Mouse (Mus musculus): ENCODE measurements around the gene Mbd3.
"Not testable (repeated sequence)": the region's sequence is repeated elsewhere in the genome, so short reads cannot be mapped to it uniquely, and the experiment has no call there.

Mbd3 gene

GRCm38 (mm10) chr10:80367954-80368353, 31.4 kb downstream of the Mbd3 start:
- DNase-seq: no peak

GRCm38 (mm10) chr10:80365736-80366135, 33.6 kb downstream of the Mbd3 start:
- no peak for DNase-seq

- DNase-seq: no peak
Measured at GRCm38 (mm10) chr10:80363734-80364133, 35.6 kb downstream of the Mbd3 start.

- DNase-seq: peak; percentile 68
Measured at GRCm38 (mm10) chr10:80357994-80358639, 41.2 kb downstream of the Mbd3 start.

GRCm38 (mm10) chr10:80357336-80357735, 42.0 kb downstream of the Mbd3 start:
- DNase-seq: no peak

GRCm38 (mm10) chr10:80356737-80357136, 42.6 kb downstream of the Mbd3 start:
- no peak for DNase-seq

- DNase-seq: no peak
Measured at GRCm38 (mm10) chr10:80356001-80356682, 43.2 kb downstream of the Mbd3 start, which contains the start of gene Plk5. TSS of gene Plk5 (plus strand) at chr10:80356459.

- no peak for DNase-seq
Measured at GRCm38 (mm10) chr10:80355431-80355830, 43.9 kb downstream of the Mbd3 start.

GRCm38 (mm10) chr10:80352727-80353126, 46.6 kb downstream of the Mbd3 start:
- no peak for DNase-seq

GRCm38 (mm10) chr10:80351896-80352295, 47.5 kb downstream of the Mbd3 start:
- peak; percentile 63 for DNase-seq

GRCm38 (mm10) chr10:80350292-80350691, 49.1 kb downstream of the Mbd3 start:
- peak; percentile 92 for DNase-seq

GRCm38 (mm10) chr10:80348981-80349380, 50.4 kb downstream of the Mbd3 start:
- no peak for DNase-seq

GRCm38 (mm10) chr10:80348244-80348781, 51.0 kb downstream of the Mbd3 start, which contains the start of gene Adamtsl5:
TSS of gene Adamtsl5 (minus strand) at chr10:80348412.
- DNase-seq: peak; percentile 62

GRCm38 (mm10) chr10:80347514-80347967, 51.8 kb downstream of the Mbd3 start:
- peak; percentile 18 for DNase-seq

- DNase-seq: not testable (repeated sequence)
Measured at GRCm38 (mm10) chr10:80345929-80346328, 53.4 kb downstream of the Mbd3 start.

- peak; percentile 21 for DNase-seq
Measured at GRCm38 (mm10) chr10:80345122-80345521, 54.2 kb downstream of the Mbd3 start.

- peak; percentile 26 for DNase-seq
Measured at GRCm38 (mm10) chr10:80344131-80344661, 55.2 kb downstream of the Mbd3 start.

- no peak for DNase-seq
Measured at GRCm38 (mm10) chr10:80343425-80343895, 55.9 kb downstream of the Mbd3 start.

- peak; percentile 39 for DNase-seq
Measured at GRCm38 (mm10) chr10:80342749-80343424, 56.5 kb downstream of the Mbd3 start.
